Mouse (Mus musculus): ENCODE measurements around the gene Olfr65. TPM values are rescaled to one million over a fixed set of nuclear protein-coding genes. Genes with fewer than 3 reads are reported as not detected.

Olfr65 gene
- polyA plus RNA-seq (2012; rRNA removed): not detected in 2 replicates

DNA sequence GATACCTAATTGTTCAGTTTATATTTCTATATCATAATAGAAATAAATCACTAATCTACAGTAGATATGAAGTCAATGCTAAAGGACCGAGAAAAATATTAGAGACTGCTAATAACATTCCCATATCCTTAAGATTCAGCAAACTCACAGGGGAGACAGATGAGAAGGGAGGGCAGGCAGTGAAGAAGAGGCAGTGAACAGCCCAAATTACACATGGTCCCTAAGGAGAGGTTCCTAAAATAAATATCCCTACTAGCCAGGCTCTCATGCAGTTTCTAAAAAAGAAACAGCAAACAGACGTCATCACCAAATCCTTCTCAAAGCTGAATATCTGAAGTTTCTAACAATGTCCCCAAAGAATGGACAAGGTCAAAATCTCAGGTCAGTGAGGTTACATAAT is at the start of gene Olfr65:
TSS of gene Olfr65 (plus strand) at position 301 of the 400 bp plus-strand sequence.

DNA sequence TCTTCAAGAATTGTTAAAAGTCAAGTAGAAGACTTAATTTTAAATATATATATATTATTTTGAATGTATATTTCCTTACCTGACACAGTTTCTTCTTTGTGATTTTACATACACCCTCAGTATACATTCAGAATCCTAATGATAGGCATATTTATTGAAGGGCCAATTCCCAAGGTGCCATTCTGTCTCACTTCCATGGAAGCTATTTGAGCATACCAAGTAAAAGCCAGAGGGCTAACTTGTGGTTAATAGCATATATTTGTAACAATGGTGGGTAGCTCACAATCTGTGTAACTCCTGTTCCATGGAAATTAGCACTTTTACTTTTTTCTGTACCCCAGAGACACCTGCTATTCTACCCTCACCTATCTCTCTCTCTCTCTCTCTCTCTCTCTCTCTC is 17.1 kb upstream of the Olfr65 start, which contains the start of gene Olfr66:
TSS of gene Olfr66 (minus strand) at position 101 of the 400 bp plus-strand sequence.

DNA sequence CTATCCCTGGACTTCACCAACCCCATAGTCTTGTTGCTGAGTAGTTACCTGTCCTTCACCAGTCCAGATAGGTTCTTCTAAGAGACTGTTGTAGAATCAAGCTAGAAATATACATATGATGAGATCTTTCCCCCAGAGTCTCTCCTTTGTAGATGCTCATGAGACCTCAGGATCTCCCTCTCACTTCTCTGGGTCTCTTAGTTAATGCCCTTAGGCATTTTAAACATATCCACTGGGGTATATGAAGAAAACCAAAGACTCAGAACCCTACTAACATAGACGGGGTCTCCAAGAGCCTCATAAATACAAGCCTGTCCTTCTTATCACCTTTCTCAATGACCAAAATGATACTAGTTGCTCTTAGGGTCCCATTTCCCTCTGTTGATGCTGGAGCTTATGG is 8.9 kb upstream of the Olfr65 start, which contains the start of gene Olfr64:
TSS of gene Olfr64 (minus strand) at position 101 of the 400 bp plus-strand sequence.

DNA sequence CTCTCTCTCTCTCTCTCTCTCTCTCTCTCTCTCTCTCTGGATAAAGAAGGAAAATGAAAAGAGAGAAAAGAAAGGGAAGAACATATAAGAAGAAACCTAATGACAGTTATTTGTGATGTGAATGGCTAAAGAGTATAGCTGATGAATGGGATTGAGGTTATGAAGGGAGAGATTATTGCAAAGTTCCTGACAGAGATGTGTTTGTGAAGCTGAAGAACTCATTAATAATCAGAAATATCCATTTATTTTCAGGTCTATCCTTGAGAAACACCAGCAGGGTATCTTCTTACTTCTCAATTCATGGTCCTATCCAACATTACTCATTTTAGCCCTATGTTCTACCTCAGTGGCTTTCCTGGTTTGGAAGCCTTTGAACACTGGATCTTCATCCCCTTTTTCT is 25.2 kb downstream of the Olfr65 start, which contains the start of gene Olfr631:
TSS of gene Olfr631 (plus strand) at position 301 of the 400 bp plus-strand sequence.

DNA sequence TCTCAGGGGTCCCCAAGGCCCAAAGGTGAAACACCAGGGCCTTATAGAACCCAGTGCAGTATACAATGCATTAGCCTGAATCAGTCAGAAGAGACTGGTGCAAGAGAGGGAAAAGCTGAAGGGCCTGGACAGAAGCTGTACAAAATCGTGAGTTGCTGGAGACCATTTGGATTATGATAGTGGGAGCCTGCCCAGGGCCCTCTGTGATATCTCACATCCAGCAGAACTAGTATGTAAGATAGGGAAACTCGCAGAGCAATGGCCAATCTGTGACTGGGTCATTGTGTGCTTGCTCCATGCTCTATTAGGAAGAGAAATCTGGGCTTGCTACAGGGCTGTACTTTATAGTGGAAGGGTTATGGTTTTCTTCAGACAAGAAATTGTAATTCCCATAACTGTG is 31.0 kb downstream of the Olfr65 start, which contains the start of gene Olfr632:
TSS of gene Olfr632 (plus strand) at position 84 of the 400 bp plus-strand sequence.

DNA sequence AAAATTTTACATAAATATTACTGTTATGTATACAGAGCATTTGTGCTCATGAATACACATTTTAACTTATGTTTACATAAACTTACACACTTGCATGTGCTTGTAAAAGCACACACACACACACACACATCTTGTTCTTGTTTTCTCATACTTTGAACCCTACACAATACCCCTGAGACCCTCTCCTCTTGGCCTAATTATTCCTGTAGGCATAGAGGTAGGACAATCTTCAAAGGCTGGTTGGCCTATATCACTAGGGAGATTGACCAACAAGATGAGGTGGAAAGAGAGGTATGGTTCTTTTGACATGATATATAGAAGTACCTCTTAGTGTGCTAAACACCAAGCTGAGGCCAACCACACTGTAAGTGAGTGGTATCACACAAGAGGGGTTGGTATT is 40.9 kb downstream of the Olfr65 start, which contains the start of gene Olfr633:
TSS of gene Olfr633 (plus strand) at position 301 of the 400 bp plus-strand sequence.

Other genes starting within 250 kb of the Olfr65 start
- not detected in 2 replicates for gene Olfr623, start 239.8 kb upstream of the Olfr65 start, polyA plus RNA-seq (2012; rRNA removed)
- under 0.01 TPM in 2 replicates for gene Olfr624, start 232.3 kb upstream of the Olfr65 start, polyA plus RNA-seq (2012; rRNA removed)
- not detected in 2 replicates for gene Olfr625-ps1, start 220.8 kb upstream of the Olfr65 start, polyA plus RNA-seq (2012; rRNA removed)
- gene Olfr243, start 188.8 kb upstream of the Olfr65 start, polyA plus RNA-seq (2012; rRNA removed): not detected in 2 replicates
- gene Olfr628, start 173.1 kb upstream of the Olfr65 start, polyA plus RNA-seq (2012; rRNA removed): not detected in 2 replicates
- 0.06 and 0.08 TPM in 2 replicates for gene Olfr629, start 158.5 kb upstream of the Olfr65 start, polyA plus RNA-seq (2012; rRNA removed)
- 0.03 TPM in 2 replicates for gene Olfr630, start 146.2 kb upstream of the Olfr65 start, polyA plus RNA-seq (2012; rRNA removed)
- 0.01 TPM in 1 of 2 replicates, not detected in the other for gene Olfr69, start 131.9 kb upstream of the Olfr65 start, polyA plus RNA-seq (2012; rRNA removed)
- 0.06 and 0.08 TPM in 2 replicates for gene Olfr68, start 123.8 kb upstream of the Olfr65 start, polyA plus RNA-seq (2012; rRNA removed)
- 0.01 and 0.02 TPM in 2 replicates for gene Olfr67, start 111.7 kb upstream of the Olfr65 start, polyA plus RNA-seq (2012; rRNA removed)
- gene Hbb-bt, start 89.5 kb upstream of the Olfr65 start, polyA plus RNA-seq (2012; rRNA removed): 72,714 and 77,546 TPM in 2 replicates
- gene Hbb-bs, start 75.4 kb upstream of the Olfr65 start, polyA plus RNA-seq (2012; rRNA removed): 210,584 and 218,066 TPM in 2 replicates
- 0.17 and 0.27 TPM in 2 replicates for gene Hbb-bh2, start 63.0 kb upstream of the Olfr65 start, polyA plus RNA-seq (2012; rRNA removed)
- 208 and 218 TPM in 2 replicates for gene Hbb-bh1, start 60.3 kb upstream of the Olfr65 start, polyA plus RNA-seq (2012; rRNA removed)
- gene Hbb-y, start 50.3 kb upstream of the Olfr65 start, polyA plus RNA-seq (2012; rRNA removed): 398 and 559 TPM in 2 replicates
- 0.01 and 0.05 TPM in 2 replicates for gene Olfr66, start 17.2 kb upstream of the Olfr65 start, polyA plus RNA-seq (2012; rRNA removed)
- not detected in 2 replicates for gene Olfr64, start 9.0 kb upstream of the Olfr65 start, polyA plus RNA-seq (2012; rRNA removed)
- gene Olfr631, start 25.3 kb downstream of the Olfr65 start, polyA plus RNA-seq (2012; rRNA removed): 0.45 and 0.77 TPM in 2 replicates
- gene Olfr632, start 30.9 kb downstream of the Olfr65 start, polyA plus RNA-seq (2012; rRNA removed): 1.6 and 1.8 TPM in 2 replicates
- 0.02 and 0.09 TPM in 2 replicates for gene Olfr633, start 41.0 kb downstream of the Olfr65 start, polyA plus RNA-seq (2012; rRNA removed)
- gene Olfr635, start 67.7 kb downstream of the Olfr65 start, polyA plus RNA-seq (2012; rRNA removed): under 0.01 TPM in 2 replicates
- gene Olfr638, start 95.3 kb downstream of the Olfr65 start, polyA plus RNA-seq (2012; rRNA removed): 0.05 TPM in 2 replicates
- not detected in 2 replicates for gene Olfr639, start 113.8 kb downstream of the Olfr65 start, polyA plus RNA-seq (2012; rRNA removed)
- not detected in 2 replicates for gene Olfr640, start 122.1 kb downstream of the Olfr65 start, polyA plus RNA-seq (2012; rRNA removed)
- not detected in 2 replicates for gene Olfr641, start 132.0 kb downstream of the Olfr65 start, polyA plus RNA-seq (2012; rRNA removed)
- gene Olfr642, start 149.2 kb downstream of the Olfr65 start, polyA plus RNA-seq (2012; rRNA removed): not detected in 2 replicates
- gene 4930516K23Rik, start 158.0 kb downstream of the Olfr65 start, polyA plus RNA-seq (2012; rRNA removed): not detected in 2 replicates
- gene Olfr644, start 168.4 kb downstream of the Olfr65 start, polyA plus RNA-seq (2012; rRNA removed): not detected in 2 replicates
- gene Olfr645, start 182.0 kb downstream of the Olfr65 start, polyA plus RNA-seq (2012; rRNA removed): not detected in 2 replicates
- not detected in 2 replicates for gene Olfr646, start 201.4 kb downstream of the Olfr65 start, polyA plus RNA-seq (2012; rRNA removed)
- not detected in 2 replicates for gene Ubqln5, start 226.3 kb downstream of the Olfr65 start, polyA plus RNA-seq (2012; rRNA removed)
- not detected in 2 replicates for gene Olfr643, start 233.9 kb downstream of the Olfr65 start, polyA plus RNA-seq (2012; rRNA removed)
- gene Ubqln3, start 239.8 kb downstream of the Olfr65 start, polyA plus RNA-seq (2012; rRNA removed): not detected in 2 replicates
- gene Ubqlnl, start 247.1 kb downstream of the Olfr65 start, polyA plus RNA-seq (2012; rRNA removed): not detected in 2 replicates

Measured in liver, embryonic 14 days (tissue).